Mouse (Mus musculus) G1E (cell line): ENCODE results near the gene Rlf. TPM values are rescaled to one million over a fixed set of nuclear protein-coding genes. Genes with fewer than 3 reads are reported as not detected.

Experiments used
- ATAC-seq: 2 replicates; pipeline ENCODE4 v1.8.0; 2016; ENCODE audit warnings: mild to moderate bottlenecking; ENCODE audit not compliant: insufficient number of reproducible peaks, poor library complexity, low FRiP score, severe bottlenecking; ENCODE audit errors: extremely low read depth
- DNase-seq: peaks from one replicate; pipeline ENCODE4 v3.0.0; 2012; ENCODE audit warnings: low spot score
- H3K27me3 ChIP-seq: 2 replicates; pipeline ENCODE4 v1.6.1; 2012; ENCODE audit warnings: mild to moderate bottlenecking, low read length, inconsistent platforms; ENCODE audit not compliant: insufficient read depth
- H3K36me3 ChIP-seq: replicated peaks from 2 replicates; pipeline ENCODE3; 2012; ENCODE audit warnings: mild to moderate bottlenecking, inconsistent platforms
- H3K4me1 ChIP-seq: 2 replicates; pipeline ENCODE4 v1.6.1; 2012; ENCODE audit warnings: low read depth, low read length, inconsistent platforms, mixed read lengths; ENCODE audit not compliant: insufficient read depth
- H3K4me3 ChIP-seq: 2 replicates; pipeline ENCODE4 v1.5.1; 2012; ENCODE audit warnings: low read depth, mild to moderate bottlenecking, inconsistent platforms, low read length, moderate library complexity, mixed read lengths
- H3K9me3 ChIP-seq: replicated peaks from 2 replicates; pipeline ENCODE4 v1.6.1; 2012; ENCODE audit warnings: inconsistent platforms
- CTCF ChIP-seq: IDR thresholded peaks from 2 replicates; pipeline ENCODE4 v1.5.1; 2012; ENCODE audit warnings: low read depth, low read length, inconsistent platforms, mixed read lengths
- GATA1 ChIP-seq: IDR thresholded peaks from 2 replicates; pipeline ENCODE4 v1.6.1; 2012; ENCODE audit warnings: borderline replicate concordance, low read length, inconsistent platforms, mixed read lengths
- GATA2 ChIP-seq: IDR thresholded peaks from 2 replicates; pipeline ENCODE4 v1.6.1; 2012; ENCODE audit warnings: low read depth, low read length, inconsistent platforms, borderline replicate concordance
- POLR2AphosphoS5 ChIP-seq: IDR thresholded peaks from 2 replicates; pipeline ENCODE4 v1.6.1; 2012; ENCODE audit warnings: low read depth, low read length, inconsistent platforms; ENCODE audit not compliant: insufficient replicate concordance
- TAL1 ChIP-seq: conservative IDR thresholded peaks from 2 replicates; pipeline ENCODE4 v1.6.1; 2012; ENCODE audit warnings: low read depth, low read length, inconsistent platforms, mixed read lengths
- polyA plus RNA-seq: library from polyadenylated mRNA; stranded (reverse); fragments of >175 nt; gene quantifications from 2 replicates; pipeline ENCODE4 v1.2.3, GENCODE M21; 2012
- total RNA-seq, 2 experiments: library from RNA; stranded (forward) in 1 of 2; stranded (reverse) in 1 of 2; fragments of 200-1000 nt in 1 of 2; fragments of >200 nt in 1 of 2; fragmentation: Nextera tagmentation in 1 of 2; gene quantifications; 2 replicates each; pipeline ENCODE4 v1.2.3; 2014 to 2017

The Rlf gene
- total and polyA plus RNA-seq, 3 experiments = 4.0 to 94.9 (median 70.8) TPM

GRCm38 (mm10) chr4:121227072-121227471 is 12.2 kb upstream of the Rlf start:
- Histone ChIP-seq H3K4me3 (no peak overlapping the region), H3K4me1 (no peaks in the 10 kb centered on the region), H3K9me3 (peaks cover 5% of the 10 kb centered on the region; the same call in 1 of the 2 replicates), H3K27me3 (peaks cover 9% of the 10 kb centered on the region), H3K36me3 (no peaks in the 10 kb centered on the region)
- ATAC-seq = no peak
- no peak for TF ChIP-seq GATA1
- no peak for TF ChIP-seq CTCF
- no peak for TF ChIP-seq POLR2AphosphoS5
- no peak for TF ChIP-seq GATA2
- no peak for TF ChIP-seq TAL1
- DNase-seq = no peak

- no peak overlapping the region for H3K4me3 ChIP-seq
- H3K9me3 ChIP-seq = peaks cover 5% of the 10 kb centered on the region; the same call in 1 of the 2 replicates
- ATAC-seq (no peak), DNase-seq (no peak)
- no peak for TF ChIP-seq GATA1
- peaks cover 12% of the 10 kb centered on the region for H3K27me3 ChIP-seq
- no peaks in the 10 kb centered on the region for H3K4me1 ChIP-seq
- H3K36me3 ChIP-seq = no peaks in the 10 kb centered on the region
These were observed 10.3 kb upstream of the Rlf start for GRCm38 (mm10) chr4:121225177-121225576.

- Histone ChIP-seq H3K4me1 (no peaks in the 10 kb centered on the region), H3K27me3 (peaks cover 15% of the 10 kb centered on the region), H3K9me3 (peaks cover 5% of the 10 kb centered on the region; the same call in 1 of the 2 replicates), H3K4me3 (no peak overlapping the region), H3K36me3 (no peaks in the 10 kb centered on the region)
- ATAC-seq (no peak), DNase-seq (no peak)
- TF ChIP-seq POLR2AphosphoS5 = no peak
- TF ChIP-seq CTCF = no peak
- no peak for TF ChIP-seq GATA2
- no peak for TF ChIP-seq TAL1
These were observed 8.3 kb upstream of the Rlf start for GRCm38 (mm10) chr4:121223136-121223535.

GRCm38 (mm10) chr4:121216216-121216615 is 1.3 kb upstream of the Rlf start:
- no peak for DNase-seq
- H3K36me3 ChIP-seq = peaks cover 10% of the 10 kb centered on the region
- peaks cover 26% of the 10 kb centered on the region for H3K4me1 ChIP-seq
- TF ChIP-seq GATA2 = no peak
- TF ChIP-seq GATA1 = no peak
- no peak for TF ChIP-seq TAL1
- TF ChIP-seq POLR2AphosphoS5 = no peak
- TF ChIP-seq CTCF = no peak
- peaks cover 7% of the 10 kb centered on the region for H3K27me3 ChIP-seq
- no peak for ATAC-seq
- H3K9me3 ChIP-seq = no peaks in the 10 kb centered on the region
- no peak overlapping the region for H3K4me3 ChIP-seq

GRCm38 (mm10) chr4:121215489-121215888 is 605 bp upstream of the Rlf start:
- H3K4me3 ChIP-seq = peak overlapping the region; percentile 95
- no peak for TF ChIP-seq GATA2
- TF ChIP-seq GATA1 = no peak
- TF ChIP-seq TAL1 = no peak
- TF ChIP-seq CTCF = no peak
- TF ChIP-seq POLR2AphosphoS5 = no peak

GRCm38 (mm10) chr4:121213936-121214792 is 720 bp downstream of the Rlf start:
- Histone ChIP-seq H3K4me1 (peaks cover 33% of the 10 kb centered on the region), H3K4me3 (peak overlapping the region; percentile 95), H3K36me3 (peaks cover 19% of the 10 kb centered on the region), H3K27me3 (no peaks in the 10 kb centered on the region; the same call in 1 of the 2 replicates), H3K9me3 (no peaks in the 10 kb centered on the region)
- peak; percentile 68 for ATAC-seq
- DNase-seq = peak; percentile 68
- peak; percentile 49 for TF ChIP-seq TAL1
- TF ChIP-seq POLR2AphosphoS5 = no peak

More at GRCm38 (mm10) chr4:121215489-121215888, 605 bp upstream of the Rlf start:
- Histone ChIP-seq H3K36me3 (peaks cover 11% of the 10 kb centered on the region), H3K27me3 (peaks cover 3% of the 10 kb centered on the region), H3K4me1 (peaks cover 26% of the 10 kb centered on the region), H3K9me3 (no peaks in the 10 kb centered on the region)
- DNase-seq (no peak), ATAC-seq (no peak)

- Histone ChIP-seq H3K27me3 (no peaks in the 10 kb centered on the region), H3K4me1 (peaks cover 50% of the 10 kb centered on the region), H3K4me3 (no peak overlapping the region), H3K9me3 (no peaks in the 10 kb centered on the region), H3K36me3 (peaks cover 41% of the 10 kb centered on the region)
- ATAC-seq (no peak), DNase-seq (no peak)
- TF ChIP-seq POLR2AphosphoS5 = no peak
- TF ChIP-seq TAL1 = no peak
- TF ChIP-seq GATA1 = no peak
- no peak for TF ChIP-seq GATA2
- no peak for TF ChIP-seq CTCF
These were observed 6.0 kb downstream of the Rlf start for GRCm38 (mm10) chr4:121208911-121209310.
